Mouse (Mus musculus) bone marrow, adult 2 months (tissue): ENCODE data around the gene Farp1.

Experiments
- CTCF ChIP-seq: fragments of 200-500 bp; IDR thresholded peaks from 2 replicates; pipeline ENCODE4 v1.5.1; 2011; ENCODE audit warnings: low read length, control low read depth; ENCODE audit not compliant: control insufficient read depth, insufficient read depth
- POLR2A ChIP-seq: fragments of 200-500 bp; IDR thresholded peaks from 2 replicates; pipeline ENCODE4 v1.6.1; 2011; ENCODE audit warnings: low read depth, mild to moderate bottlenecking, control low read depth, low read length, borderline replicate concordance; ENCODE audit not compliant: control insufficient read depth

GRCm38 (mm10) chr14:121192394-121192793 is 157.4 kb downstream of the Farp1 start:
- TF ChIP-seq CTCF (no peak), POLR2A (no peak)
